In the genomic region with DNA sequence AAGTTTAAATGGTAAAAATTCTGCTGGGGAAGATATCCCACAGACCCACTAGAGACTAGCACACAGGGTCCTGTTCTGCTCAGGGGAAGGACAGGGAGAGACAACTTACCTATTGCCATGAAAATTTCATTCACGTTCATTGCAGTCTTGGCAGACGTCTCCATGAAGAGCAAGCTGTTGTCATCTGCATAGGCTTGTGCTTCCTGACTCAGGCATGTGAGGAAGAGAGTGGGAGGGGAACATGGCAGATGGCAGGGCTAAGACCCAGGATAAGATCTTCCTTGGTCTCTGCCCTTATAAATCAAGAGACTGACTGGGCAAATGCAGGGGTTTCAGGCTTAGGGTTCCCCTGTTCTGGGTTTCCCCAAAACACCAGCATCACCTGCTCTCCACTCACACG, we compare ENCODE assay signal across 25 mouse cellular contexts. TPM values are rescaled to one million over a fixed set of nuclear protein-coding genes. Genes with fewer than 3 reads are reported as not detected.
A peak's percentile ranks its signal among the peaks of the same experiment; 100 is the strongest.
DNase-seq lines count a peak whose midpoint lies in the region; TF ChIP-seq lines count a peak whose summit lies in the region.
"Had no signal": no experiment of that assay in that cellular context is flagged by ENCODE, and none has a peak within 500 bp of the region (broad histone marks: within the 10 kb centered on the region; RNA-seq: fewer than 3 reads in every experiment).

No protein-coding gene starts in this region.

- TF ChIP-seq CTCF in layer of hippocampus, adult 2 months (conservative IDR thresholded peaks at IDR 0.05): no peak

- peak overlapping the region; percentile 78; the same call in 1 of the 2 replicates for H3K27ac ChIP-seq in layer of hippocampus, adult 2 months
- H3K27ac ChIP-seq: embryonic facial prominence, embryonic 13.5 days; embryonic facial prominence, embryonic 15.5 days; forebrain, embryonic 10.5 days; forebrain, embryonic 12.5 days had no signal

- H3K4me3 ChIP-seq in layer of hippocampus, adult 2 months: no peak overlapping the region
- H3K4me3 ChIP-seq: embryonic facial prominence, embryonic 13.5 days; embryonic facial prominence, embryonic 15.5 days; erythroblast, embryonic 14.5 days; forebrain, embryonic 10.5 days; forebrain, embryonic 12.5 days had no signal

- peak; percentile 87 for DNase-seq in heart, adult 11 months
- DNase-seq in heart, postnatal 36 days: no peak
- no peak for DNase-seq in layer of hippocampus, adult 2 months (ENCODE audit: low spot score in 2 of 2)
- DNase-seq in layer of hippocampus, adult 11-12 months (ENCODE audit: low spot score): no peak
- DNase-seq in right cerebral cortex, adult 18-20 months: peak; percentile 63
- DNase-seq in right cerebral cortex, postnatal 14 days: no peak
- DNase-seq: adrenal gland, adult 8-10 months; adrenal gland, postnatal 14 days; adrenal gland, postnatal 36 days; B cell, adult 2 months; cerebellum, adult 11 months; cerebellum, adult 18-20 months; cerebellum, adult 8-10 months; cerebellum, adult 9-11 months; cerebellum, postnatal 14 days; cerebellum, postnatal 36 days; embryo, embryonic 11 days had no signal

- intact Hi-C loops in heart, postnatal 36 days (cut with DNase I): loop anchor here (5.0 to 10.0 kb wide), 4 partner anchors 146 to 348 kb away; no protein-coding TSS in a partner anchor

RNA-seq across cellular contexts. Expression of a gene that starts 3.0 kb away (rescaled TPM):
- under 1 TPM in 1 of 2 experiments, not detected in 1; 0.43 TPM for total RNA-seq in heart, postnatal 36 days (2021)
- not detected for total RNA-seq in layer of hippocampus, adult 2 months (2021)
- total RNA-seq: adrenal gland, adult 18-20 months; adrenal gland, postnatal 14 days; adrenal gland, postnatal 36 days; CH12.LX; common myeloid progenitor, adult 5-6 weeks had no signal

RNA-seq across cellular contexts. Expression of a gene that starts 4.4 kb away (rescaled TPM):
- total RNA-seq in heart, postnatal 36 days (2021): 10 to 100 TPM; 12.4 to 13.0 TPM
- total RNA-seq in layer of hippocampus, adult 2 months (2021): 10 to 100 TPM; 55.4 to 57.8 TPM

RNA-seq across cellular contexts. Expression of a gene that starts 12.6 kb away (rescaled TPM):
- 1 to 10 TPM in 1 of 2 experiments, under 1 TPM in 1; 0.75 to 2.8 TPM for total RNA-seq in heart, postnatal 36 days (2021)
- 1 to 10 TPM; 1.6 to 2.3 TPM for total RNA-seq in layer of hippocampus, adult 2 months (2021)

RNA-seq across cellular contexts. Expression of a gene that starts 21.4 kb away (rescaled TPM):
- total RNA-seq in heart, postnatal 36 days (2021): 10 to 100 TPM; 54.3 to 62.1 TPM
- total RNA-seq in layer of hippocampus, adult 2 months (2021): 100 to 1,000 TPM; 137 to 148 TPM

RNA-seq across cellular contexts. Expression of a gene that starts 24.4 kb away (rescaled TPM):
- under 1 TPM in 1 of 2 experiments, not detected in 1; 0.28 TPM for total RNA-seq in heart, postnatal 36 days (2021)
- total RNA-seq in layer of hippocampus, adult 2 months (2021): under 1 TPM; 0.20 to 0.67 TPM
- total RNA-seq: adrenal gland, postnatal 14 days; common myeloid progenitor, adult 5-6 weeks had no signal

Comparison
In these comparisons a context has a peak if more than half of its experiments do, and no peak if none do; other contexts are left out.
1. DNase-seq: peak in heart, adult 11 months (single experiment) and right cerebral cortex, adult 18-20 months (single experiment); none in heart, postnatal 36 days (0 of 2), layer of hippocampus, adult 2 months (0 of 2), layer of hippocampus, adult 11-12 months (single experiment) and right cerebral cortex, postnatal 14 days (single experiment).
2. RNA of a gene that starts 4.4 kb away (total RNA-seq): 55.4 to 57.8 TPM in layer of hippocampus, adult 2 months; 12.4 to 13.0 TPM in heart, postnatal 36 days; every median in the first group is over 4 times any median in the second.